ENCODE assay signal across 8 mouse cellular contexts in the genomic region with DNA sequence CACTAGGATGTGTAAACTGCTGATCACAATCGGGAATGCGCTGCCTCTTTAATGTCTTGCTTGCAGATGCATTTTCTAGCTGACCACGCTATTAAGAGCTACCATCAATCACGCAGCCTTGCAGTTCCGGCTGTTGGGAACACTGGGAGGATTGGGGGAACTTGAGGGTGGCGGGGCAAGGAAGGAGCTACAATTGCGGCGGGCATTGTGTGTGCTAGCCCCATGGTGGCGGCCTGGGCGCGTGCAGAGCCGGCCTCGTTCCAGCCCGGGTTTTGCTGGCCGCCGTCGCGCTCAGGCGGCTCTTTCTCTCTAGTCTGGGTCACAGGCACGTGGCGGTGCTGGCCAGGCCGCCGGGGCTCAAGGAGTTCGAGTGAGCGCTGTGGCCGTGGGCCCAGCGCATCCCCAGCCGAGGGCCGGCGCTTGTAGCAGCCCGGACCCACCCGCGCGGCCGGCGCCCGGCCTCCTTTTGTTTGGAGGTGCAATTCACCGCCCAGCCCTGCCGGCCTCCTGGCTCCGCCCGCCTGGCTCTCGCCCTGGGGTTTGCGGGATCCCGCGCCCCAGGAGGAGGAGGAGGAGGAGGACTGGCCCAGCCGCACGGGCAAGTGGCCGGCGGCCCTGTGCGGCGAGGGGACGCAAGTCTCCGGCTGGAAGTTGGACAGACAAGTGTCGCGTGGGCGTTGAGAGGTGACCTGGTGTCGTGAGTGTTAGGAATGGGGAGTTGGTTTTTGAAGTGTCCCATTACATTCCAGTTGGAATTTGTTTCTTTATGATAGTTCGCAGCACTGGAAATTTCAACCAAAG.
DNase-seq lines count a peak whose midpoint lies in the region; ATAC-seq and TF ChIP-seq lines count a peak whose summit lies in the region.

No protein-coding gene starts in this region.

- no peaks in the 10 kb centered on the region for H3K79me2 ChIP-seq in heart, adult 2 months (replicated peaks; ENCODE audit: control insufficient read depth, insufficient read depth, low read length)

- no peaks in the 10 kb centered on the region for H3K9me3 ChIP-seq in embryonic facial prominence, embryonic 10.5 days
- H3K9me3 ChIP-seq in limb, embryonic 14.5 days (ENCODE audit: control insufficient read depth, low read length): no peaks in the 10 kb centered on the region
- no peaks in the 10 kb centered on the region for H3K9me3 ChIP-seq in midbrain, embryonic 15.5 days

- TF ChIP-seq EP300 in heart, adult 2 months (IDR thresholded peaks at IDR 0.05; ENCODE audit: insufficient read depth, low read depth, low read length): 0 out of 2 replicates have a peak, but pooled peaks have one; percentile 23

- peak overlapping the region; percentile 94 for H3K4me2 ChIP-seq in limb, embryonic 14.5 days (replicated peaks; ENCODE audit: low read depth, low read length, severe bottlenecking)
- peak overlapping the region; percentile 96 for H3K4me2 ChIP-seq in midbrain, embryonic 15.5 days

- peak; percentile 83 for ATAC-seq in limb, embryonic 14.5 days (ENCODE audit: low FRiP score, low read depth)
- ATAC-seq in midbrain, embryonic 15.5 days (replicated peaks): peak; percentile 78

- DNase-seq in 416B (ENCODE audit: low read depth): peak; percentile 77
- DNase-seq in adrenal gland, postnatal 14 days: peak; percentile 90
- DNase-seq in embryonic facial prominence, embryonic 10.5 days (ENCODE audit: low spot score): peak; percentile 91
- DNase-seq in heart, adult 2 months: peak; percentile 86 to 90
- peak; percentile 90 for DNase-seq in kidney, adult 2 months
- DNase-seq in limb, embryonic 14.5 days (ENCODE audit: low spot score): peak; percentile 62
- DNase-seq in spleen, adult 2 months (ENCODE audit: low read depth in 1 of 2, low spot score in 2 of 2): peak; percentile 31 to 76

- peak overlapping the region; percentile 81 for H3K4me3 ChIP-seq in embryonic facial prominence, embryonic 10.5 days
- H3K4me3 ChIP-seq in heart, adult 2 months: peak overlapping the region; percentile 58
- H3K4me3 ChIP-seq in kidney, adult 2 months (ENCODE audit: insufficient read depth, low read depth, low read length): peak overlapping the region; percentile 48
- peak overlapping the region; percentile 58 for H3K4me3 ChIP-seq in limb, embryonic 14.5 days (replicated peaks; ENCODE audit: low read length)
- peak overlapping the region; percentile 55 for H3K4me3 ChIP-seq in midbrain, embryonic 15.5 days
- peak overlapping the region; percentile 65 for H3K4me3 ChIP-seq in spleen, adult 2 months (ENCODE audit: extremely low read depth, insufficient read depth, insufficient read length)

- H3K27me3 ChIP-seq in embryonic facial prominence, embryonic 10.5 days (replicated peaks; ENCODE audit: low read depth, poor library complexity, severe bottlenecking): no peaks in the 10 kb centered on the region
- no peaks in the 10 kb centered on the region for H3K27me3 ChIP-seq in heart, adult 2 months (ENCODE audit: control insufficient read depth, insufficient read depth, low read length)
- no peaks in the 10 kb centered on the region for H3K27me3 ChIP-seq in kidney, adult 2 months (replicated peaks; ENCODE audit: control insufficient read depth, insufficient read depth, low read length)
- H3K27me3 ChIP-seq in limb, embryonic 14.5 days (ENCODE audit: control insufficient read depth, insufficient read depth, low read length): no peaks in the 10 kb centered on the region
- H3K27me3 ChIP-seq in midbrain, embryonic 15.5 days (replicated peaks): no peaks in the 10 kb centered on the region
- peaks cover 2% of the 10 kb centered on the region; the same call in 1 of the 2 replicates for H3K27me3 ChIP-seq in spleen, adult 2 months (ENCODE audit: control insufficient read depth, insufficient read depth, low read length)

- no peak for TF ChIP-seq POLR2A in heart, adult 2 months (IDR thresholded peaks at IDR 0.05; ENCODE audit: insufficient read depth, low read depth, low read length)
- TF ChIP-seq POLR2A in kidney, adult 2 months (IDR thresholded peaks at IDR 0.05; ENCODE audit: low read depth, low read length): no peak
- TF ChIP-seq POLR2A in limb, embryonic 14.5 days (IDR thresholded peaks at IDR 0.05; ENCODE audit: borderline replicate concordance, extremely low read depth, insufficient read depth, insufficient read length): peak; percentile 74
- no peak for TF ChIP-seq POLR2A in spleen, adult 2 months (IDR thresholded peaks at IDR 0.05; ENCODE audit: low read depth, low read length)

- peaks cover 83% of the 10 kb centered on the region for H3K4me1 ChIP-seq in embryonic facial prominence, embryonic 10.5 days
- peaks cover 11% of the 10 kb centered on the region for H3K4me1 ChIP-seq in heart, adult 2 months (ENCODE audit: control insufficient read depth, insufficient read depth, low read length)
- peaks cover 24% of the 10 kb centered on the region for H3K4me1 ChIP-seq in kidney, adult 2 months (ENCODE audit: control insufficient read depth, insufficient read depth, low read length)
- H3K4me1 ChIP-seq in limb, embryonic 14.5 days (ENCODE audit: control insufficient read depth, insufficient read depth, low read length): peaks cover 62% of the 10 kb centered on the region
- peaks cover 63% of the 10 kb centered on the region for H3K4me1 ChIP-seq in midbrain, embryonic 15.5 days
- H3K4me1 ChIP-seq in spleen, adult 2 months (ENCODE audit: control insufficient read depth, insufficient read depth, insufficient read length): peaks cover 17% of the 10 kb centered on the region

- WGBS in embryonic facial prominence, embryonic 10.5 days: under 1% methylated on average over 58 of the region's 58 CpGs
- 1% methylated on average over 58 of the region's 58 CpGs for WGBS in heart, adult 2 months
- WGBS in kidney, adult 2 months: 1% methylated on average over 58 of the region's 58 CpGs
- WGBS in limb, embryonic 14.5 days: under 1% methylated on average over 50 of the region's 58 CpGs
- WGBS in midbrain, embryonic 15.5 days: under 1% methylated on average over 58 of the region's 58 CpGs
- 2% methylated on average over 58 of the region's 58 CpGs for WGBS in spleen, adult 2 months

- TF ChIP-seq CTCF in heart, adult 2 months (IDR thresholded peaks at IDR 0.05): peak; percentile 36
- TF ChIP-seq CTCF in kidney, adult 2 months (conservative IDR thresholded peaks at IDR 0.05; ENCODE audit: insufficient read depth, insufficient read length, low read depth, low read length): 0 out of 2 replicates have a peak, but pooled peaks have one; percentile 15
- TF ChIP-seq CTCF in spleen, adult 2 months (IDR thresholded peaks at IDR 0.05; ENCODE audit: extremely low read depth, insufficient read depth, insufficient read length, insufficient replicate concordance): peak; percentile 17; the same call in 1 of the 2 replicates

- no peaks in the 10 kb centered on the region for H3K36me3 ChIP-seq in embryonic facial prominence, embryonic 10.5 days (replicated peaks)
- H3K36me3 ChIP-seq in heart, adult 2 months (ENCODE audit: control insufficient read depth, insufficient read depth, low read length): no peaks in the 10 kb centered on the region
- H3K36me3 ChIP-seq in kidney, adult 2 months (ENCODE audit: control insufficient read depth, insufficient read depth, low read length): no peaks in the 10 kb centered on the region
- no peaks in the 10 kb centered on the region for H3K36me3 ChIP-seq in limb, embryonic 14.5 days (ENCODE audit: control insufficient read depth, insufficient read depth, low read length)
- H3K36me3 ChIP-seq in midbrain, embryonic 15.5 days (replicated peaks): no peaks in the 10 kb centered on the region
- H3K36me3 ChIP-seq in spleen, adult 2 months (ENCODE audit: control insufficient read depth, insufficient read depth, low read length): no peaks in the 10 kb centered on the region

- H3K27ac ChIP-seq in embryonic facial prominence, embryonic 10.5 days (replicated peaks): peak overlapping the region; percentile 98
- H3K27ac ChIP-seq in heart, adult 2 months: peak overlapping the region; percentile 73
- peak overlapping the region; percentile 10 for H3K27ac ChIP-seq in kidney, adult 2 months (ENCODE audit: insufficient read depth, low read depth, low read length)
- peak overlapping the region; percentile 87 for H3K27ac ChIP-seq in limb, embryonic 14.5 days (replicated peaks; ENCODE audit: low read depth, low read length)
- peak overlapping the region; percentile 90 for H3K27ac ChIP-seq in midbrain, embryonic 15.5 days
- no peak overlapping the region; the same call in 1 of the 2 replicates for H3K27ac ChIP-seq in spleen, adult 2 months (ENCODE audit: insufficient read depth, low read length)

- intact Hi-C loops in heart, adult 2 months (cut with DNase I): loop anchor here (2.0 to 10.0 kb wide), 2 partner anchors 35 to 193 kb away; no protein-coding TSS in a partner anchor

- peak overlapping the region; percentile 62 for H3K9ac ChIP-seq in heart, adult 2 months (ENCODE audit: low read depth, low read length)
- peak overlapping the region; percentile 86 for H3K9ac ChIP-seq in limb, embryonic 14.5 days (ENCODE audit: low read depth, low read length, severe bottlenecking)
- peak overlapping the region; percentile 64 for H3K9ac ChIP-seq in midbrain, embryonic 15.5 days
